Mouse (Mus musculus) WW6 (cell line): Measurements from ENCODE around the gene Sord.
A peak's percentile ranks its signal among the peaks of the same experiment; 100 is the strongest.

Experiments used
- DNase-seq: peaks from one replicate; pipeline ENCODE4 v3.0.0-alpha.2; 2013; ENCODE audit warnings: low read depth, low spot score

Gene Sord

GRCm38 (mm10) chr2:122302574-122303241 lies 68.2 kb downstream of the Sord start:
- DNase-seq: peak; percentile 70

DNA sequence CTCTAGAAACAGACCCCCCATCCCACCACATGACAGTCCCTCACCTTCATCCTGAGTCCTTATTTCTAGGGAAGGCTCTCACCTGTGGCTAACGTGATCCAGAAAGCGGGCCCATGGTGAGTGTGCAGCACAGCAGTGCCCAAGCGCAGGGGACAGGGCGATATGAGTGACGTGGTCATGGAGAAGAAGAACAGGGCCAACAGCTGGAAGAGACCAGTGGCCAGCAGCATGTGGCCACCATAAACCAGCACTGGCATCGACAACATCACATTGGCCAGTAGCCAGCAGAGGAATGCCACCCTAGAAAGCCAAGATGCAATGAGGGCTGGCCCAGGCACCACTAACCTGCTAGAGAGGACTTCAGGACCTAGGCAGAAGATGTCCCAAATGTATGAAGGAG lies 70.0 kb downstream of the Sord start:
- DNase-seq: no peak

- no peak for DNase-seq
Observed at GRCm38 (mm10) chr2:122305097-122305892, 70.7 kb downstream of the Sord start.

DNA sequence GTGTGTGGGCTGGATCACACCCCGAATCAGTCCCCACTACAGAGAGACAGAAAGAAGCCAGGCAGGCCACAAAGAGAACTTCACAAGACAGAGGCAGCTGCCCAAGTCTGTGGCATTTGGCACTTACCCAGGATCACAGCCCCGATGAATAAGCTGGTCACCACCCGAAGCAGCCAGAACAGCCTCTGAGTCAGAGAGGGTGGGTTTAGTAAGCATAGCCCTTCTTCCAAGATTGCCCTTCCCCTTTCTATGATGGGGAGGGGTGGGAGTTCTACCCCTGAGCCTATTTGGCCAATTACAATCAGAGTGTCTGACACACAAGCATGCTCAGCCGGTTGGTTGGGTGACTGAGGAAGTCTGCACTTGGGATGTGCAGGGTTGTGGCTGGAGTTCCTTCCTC lies 71.6 kb downstream of the Sord start:
- no peak for DNase-seq

GRCm38 (mm10) chr2:122309647-122310046 lies 75.1 kb downstream of the Sord start:
- DNase-seq: no peak

GRCm38 (mm10) chr2:122311561-122311960 lies 77.0 kb downstream of the Sord start:
- DNase-seq: no peak

DNA sequence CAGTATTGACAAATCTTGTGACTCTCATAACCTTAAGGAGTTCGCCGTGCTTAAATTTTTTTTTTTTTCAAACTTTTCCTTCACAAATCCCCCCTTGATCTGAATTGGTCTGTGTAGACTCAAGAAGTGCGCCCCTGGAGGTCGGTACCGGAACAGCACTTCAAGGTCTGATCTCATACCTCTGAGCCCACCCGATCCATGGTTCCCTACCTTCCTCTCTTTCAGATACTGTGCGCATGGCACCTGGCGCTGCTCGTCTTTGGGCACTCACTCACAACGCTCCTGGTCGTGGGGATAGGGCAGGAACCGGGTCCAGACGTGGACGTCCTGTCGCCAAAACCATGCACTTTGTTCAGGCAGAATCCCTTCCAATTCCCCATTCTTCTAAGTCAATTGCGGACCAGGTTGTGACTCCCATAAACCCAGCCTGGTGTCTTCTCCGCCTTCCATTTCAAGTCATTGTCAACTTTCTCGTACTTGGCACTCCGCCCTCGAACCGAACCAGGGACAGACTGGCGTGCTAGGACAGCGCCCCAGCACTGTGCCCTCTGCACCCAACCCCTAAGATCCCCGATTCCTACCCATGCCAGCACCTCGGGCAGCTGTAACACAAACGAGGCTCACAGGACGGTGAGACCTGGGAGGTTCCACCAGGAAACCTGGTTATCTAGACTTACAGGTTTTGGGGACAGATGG lies 78.3 kb downstream of the Sord start:
- no peak for DNase-seq

GRCm38 (mm10) chr2:122313536-122313935 lies 79.0 kb downstream of the Sord start, which contains the start of gene Duoxa1:
Gene Duoxa1, minus strand, starts transcription at chr2:122313730.
- no peak for DNase-seq
